Mouse (Mus musculus) heart, embryonic 14.5 days (tissue): ENCODE measurements around the gene Decr2. TPM values are rescaled to one million over a fixed set of nuclear protein-coding genes. Genes with fewer than 3 reads are reported as not detected.

Source experiments
- polyA plus RNA-seq: library from polyadenylated mRNA; unstranded; fragments of >200 nt; fragmentation: Nextera tagmentation; extraction: Ambion mirVana; gene quantifications from 2 replicates; pipeline ENCODE4 v1.2.1, GENCODE M21; 2014

Decr2 gene
- polyA plus RNA-seq, 1 experiment from 2014 or later = 39.5 TPM

Other genes starting within 250 kb of the Decr2 start
- gene Gm20683, start 248.6 kb downstream of the Decr2 start, polyA plus RNA-seq = 1.2 and 1.9 TPM in 2 replicates
- gene Rhot2, start 245.5 kb downstream of the Decr2 start, polyA plus RNA-seq = 11.5 and 12.7 TPM in 2 replicates
- gene Wdr90, start 228.8 kb downstream of the Decr2 start, polyA plus RNA-seq = 8.2 and 8.6 TPM in 2 replicates
- gene Mcrip2, start 221.6 kb downstream of the Decr2 start, polyA plus RNA-seq = 164 and 184 TPM in 2 replicates
- gene Mettl26, start 215.3 kb downstream of the Decr2 start, polyA plus RNA-seq = 36.7 and 41.7 TPM in 2 replicates
- 0.27 and 0.53 TPM in 2 replicates for gene Wfikkn1, start 209.5 kb downstream of the Decr2 start, polyA plus RNA-seq
- gene Rab40c, start 170.6 kb downstream of the Decr2 start, polyA plus RNA-seq = 7.5 and 8.8 TPM in 2 replicates
- gene Pigq, start 145.4 kb downstream of the Decr2 start, polyA plus RNA-seq = 61.8 and 62.7 TPM in 2 replicates
- gene Nhlrc4, start 145.4 kb downstream of the Decr2 start, polyA plus RNA-seq = 0.09 TPM in 1 of 2 replicates, not detected in the other
- 0.09 TPM in 1 of 2 replicates, not detected in the other for gene A930017K11Rik, start 137.8 kb downstream of the Decr2 start, polyA plus RNA-seq
- 11.2 and 11.3 TPM in 2 replicates for gene Capn15, start 104.5 kb downstream of the Decr2 start, polyA plus RNA-seq
- 12.3 and 12.8 TPM in 2 replicates for gene Rab11fip3, start 20.8 kb downstream of the Decr2 start, polyA plus RNA-seq
- 58.5 and 68.2 TPM in 2 replicates for gene Nme4, start 5.3 kb upstream of the Decr2 start, polyA plus RNA-seq
- gene Tmem8, start 23.0 kb upstream of the Decr2 start, polyA plus RNA-seq = 0.44 and 0.58 TPM in 2 replicates
- gene Mrpl28, start 33.2 kb upstream of the Decr2 start, polyA plus RNA-seq = 224 and 237 TPM in 2 replicates
- 10.9 and 11.9 TPM in 2 replicates for gene Axin1, start 48.4 kb upstream of the Decr2 start, polyA plus RNA-seq
- gene Pdia2, start 108.8 kb upstream of the Decr2 start, polyA plus RNA-seq = 0.20 and 0.38 TPM in 2 replicates
- 6.1 and 6.8 TPM in 2 replicates for gene Rgs11, start 112.6 kb upstream of the Decr2 start, polyA plus RNA-seq
- 5.4 and 6.9 TPM in 2 replicates for gene Arhgdig, start 117.4 kb upstream of the Decr2 start, polyA plus RNA-seq
- gene Fam234a, start 153.9 kb upstream of the Decr2 start, polyA plus RNA-seq = 43.9 and 48.1 TPM in 2 replicates
- gene Luc7l, start 162.6 kb upstream of the Decr2 start, polyA plus RNA-seq = 54.3 and 55.1 TPM in 2 replicates